Mouse (Mus musculus) small intestine, adult 2 months (tissue): ENCODE results near the gene Magi1.

ENCODE experiments used
- CTCF ChIP-seq: fragments of 200-500 bp; IDR thresholded peaks from 2 replicates; pipeline ENCODE4 v1.5.1; 2012; ENCODE audit warnings: low read depth, mild to moderate bottlenecking, control low read depth, inconsistent platforms, low read length, moderate library complexity, mixed read lengths; ENCODE audit not compliant: insufficient replicate concordance, insufficient read length; ENCODE audit errors: extremely low read depth
- POLR2A ChIP-seq: fragments of 200-500 bp; IDR thresholded peaks from 2 replicates; pipeline ENCODE4 v1.6.1; 2012; ENCODE audit warnings: low read depth, mild to moderate bottlenecking, control low read depth, inconsistent platforms, low read length, moderate library complexity

GRCm38 (mm10) chr6:94256982-94257830, 26.5 kb downstream of the Magi1 start:
- TF ChIP-seq CTCF (no peak), POLR2A (no peak)
